Mouse (Mus musculus): ENCODE results near the gene Brwd1.
"Not testable (repeated sequence)": the region's sequence is repeated elsewhere in the genome, so short reads cannot be mapped to it uniquely, and the experiment has no call there.

Gene Brwd1

DNA sequence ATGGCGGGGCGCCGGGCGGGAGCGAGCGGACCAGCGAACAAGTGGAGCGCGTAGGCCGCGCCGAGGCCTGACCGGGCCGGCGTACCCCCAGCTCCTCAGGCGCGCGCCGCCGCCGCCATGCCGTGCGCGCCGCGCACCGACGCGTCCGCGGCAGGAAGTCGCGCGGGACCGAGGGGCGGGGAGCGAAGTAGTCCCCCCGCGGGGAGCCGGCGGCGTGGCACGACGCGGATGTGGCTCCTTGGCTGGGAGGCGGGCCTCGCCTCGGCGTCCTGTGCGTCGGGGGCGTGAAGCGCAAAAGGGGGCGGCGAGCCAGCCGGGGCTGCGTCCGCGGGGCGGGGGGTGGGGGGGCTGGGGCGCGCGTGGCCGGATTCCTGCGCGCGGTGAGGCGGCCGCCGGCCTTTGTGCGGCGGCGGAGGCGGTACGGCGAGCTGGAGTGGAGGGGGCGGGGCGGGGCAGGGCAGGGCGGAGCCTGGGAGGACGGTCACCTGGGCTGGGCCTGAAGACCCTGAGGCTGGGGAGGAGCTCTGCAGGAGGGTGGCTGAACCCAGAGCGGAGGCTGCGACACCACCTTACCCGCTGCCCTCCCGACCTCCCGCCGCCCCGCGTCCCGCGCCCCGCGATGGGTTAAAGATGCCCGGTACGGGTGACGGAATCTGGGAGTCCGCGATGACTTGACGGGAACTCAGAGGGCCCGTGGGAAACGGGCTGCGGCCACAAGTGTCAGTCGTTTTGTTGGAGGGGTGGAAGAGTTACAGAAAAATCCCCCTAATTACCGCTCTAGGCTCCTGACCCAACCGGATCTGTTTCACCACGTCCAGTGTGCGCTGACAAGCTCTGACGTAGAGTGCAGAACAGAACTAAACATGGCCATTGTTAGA is at the start of gene Brwd1:
Gene Brwd1 (minus strand): TSS at position 226 of the 878 bp plus-strand sequence.
- in situ Hi-C loops (cut with MboI, MseI): no loop called here

DNA sequence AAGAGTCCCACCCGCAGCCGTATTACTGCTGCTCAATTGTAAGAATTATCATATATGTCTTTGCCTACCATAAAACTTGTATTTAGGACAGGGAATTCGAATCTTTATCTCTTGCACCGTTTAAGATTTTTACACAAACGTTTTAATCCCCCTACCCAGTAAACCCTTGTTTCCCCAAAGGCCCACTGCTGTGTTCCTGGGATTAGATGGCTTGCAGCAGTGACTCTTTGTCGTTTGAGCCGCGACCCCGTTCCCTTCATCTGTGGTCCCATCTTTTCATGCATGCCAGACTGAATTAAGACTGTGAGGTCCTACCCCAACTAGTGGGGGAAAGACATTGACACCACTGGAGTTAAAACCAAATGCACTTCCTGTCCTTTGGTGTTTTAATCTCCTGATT is 46.1 kb upstream of the Brwd1 start:
- in situ Hi-C loops (cut with MboI, MseI): no loop called here

DNA sequence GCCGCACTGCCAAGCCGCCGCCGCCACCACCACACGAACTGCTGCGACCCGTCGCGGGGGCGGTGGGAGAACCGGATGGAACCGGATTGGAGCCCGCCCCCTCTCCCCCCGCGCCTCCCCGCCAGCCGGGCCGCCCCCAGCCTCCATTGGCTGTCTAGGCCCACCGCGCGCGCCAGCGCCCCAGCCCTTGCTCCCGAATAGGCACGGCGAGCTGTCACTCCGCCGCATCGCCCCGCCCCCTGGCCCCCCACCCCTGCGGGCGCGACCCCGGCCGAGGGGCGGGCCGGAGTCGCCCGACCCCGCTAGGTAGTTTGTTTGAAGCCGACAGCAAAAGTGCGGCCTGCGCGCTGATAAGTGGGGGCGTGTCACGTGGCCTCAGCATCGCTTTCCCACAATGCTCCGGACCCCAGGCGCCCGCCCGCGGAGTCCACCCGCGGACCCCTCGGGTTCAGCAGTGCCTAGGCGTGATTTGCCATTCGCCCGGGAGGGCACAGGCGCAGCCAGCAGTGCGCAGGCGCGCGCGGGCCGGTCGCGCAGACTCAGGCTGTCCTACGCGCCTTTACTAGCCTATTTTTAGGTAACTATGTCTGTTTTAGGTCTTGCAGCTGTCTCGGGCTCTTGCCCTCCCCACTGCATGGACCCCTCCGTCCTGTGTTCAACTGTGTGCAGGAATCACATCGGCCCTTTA is 45.5 kb upstream of the Brwd1 start, which contains the start of gene Hmgn1:
Gene Hmgn1 (minus strand): TSS at position 73 of the 688 bp plus-strand sequence.
- in situ Hi-C loops (cut with MboI, MseI): no loop called here

DNA sequence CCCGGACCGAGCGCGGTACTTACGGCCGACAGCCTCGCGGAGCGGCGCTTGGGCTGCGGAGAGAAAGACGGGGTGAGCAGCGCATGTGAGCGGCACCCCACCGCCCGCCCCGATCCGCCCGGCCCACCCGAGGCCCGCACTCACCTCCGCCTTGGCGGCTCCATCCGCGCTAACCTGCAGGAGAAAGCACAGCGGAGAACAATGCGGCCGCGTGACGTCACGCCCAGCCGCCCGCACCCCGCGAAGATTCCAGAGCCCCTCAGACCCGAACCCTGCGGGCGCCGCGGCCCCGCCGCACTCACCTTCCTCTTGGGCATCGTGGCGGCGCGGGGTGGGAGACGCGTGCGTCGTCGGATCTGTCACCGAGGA is 44.9 kb upstream of the Brwd1 start:
- in situ Hi-C loops (cut with MboI, MseI): no loop called here

DNA sequence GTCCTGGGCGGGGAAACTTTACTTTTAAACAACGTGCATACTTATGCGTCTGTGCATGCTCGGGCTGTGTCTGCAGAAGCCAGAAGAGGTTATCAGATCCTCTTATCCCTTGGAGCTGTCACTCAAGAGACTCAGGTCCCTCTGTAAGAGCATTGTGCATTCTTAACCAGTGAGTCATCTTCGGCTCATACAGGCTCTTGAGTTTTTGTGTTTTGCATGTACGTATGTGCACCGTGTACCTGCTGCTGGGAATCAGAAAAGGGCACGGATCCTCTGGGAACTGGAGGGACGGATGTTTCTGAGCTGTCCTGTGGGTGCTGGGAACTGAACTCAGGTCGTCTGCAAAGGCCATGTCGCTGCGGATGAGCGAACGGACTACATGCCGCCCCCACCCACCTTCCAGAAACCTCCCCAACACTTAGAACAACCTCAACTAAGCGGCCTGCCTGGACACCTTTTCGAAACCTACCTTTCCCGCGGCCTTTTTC is 44.4 kb upstream of the Brwd1 start:
- in situ Hi-C loops (cut with MboI, MseI): no loop called here

DNA sequence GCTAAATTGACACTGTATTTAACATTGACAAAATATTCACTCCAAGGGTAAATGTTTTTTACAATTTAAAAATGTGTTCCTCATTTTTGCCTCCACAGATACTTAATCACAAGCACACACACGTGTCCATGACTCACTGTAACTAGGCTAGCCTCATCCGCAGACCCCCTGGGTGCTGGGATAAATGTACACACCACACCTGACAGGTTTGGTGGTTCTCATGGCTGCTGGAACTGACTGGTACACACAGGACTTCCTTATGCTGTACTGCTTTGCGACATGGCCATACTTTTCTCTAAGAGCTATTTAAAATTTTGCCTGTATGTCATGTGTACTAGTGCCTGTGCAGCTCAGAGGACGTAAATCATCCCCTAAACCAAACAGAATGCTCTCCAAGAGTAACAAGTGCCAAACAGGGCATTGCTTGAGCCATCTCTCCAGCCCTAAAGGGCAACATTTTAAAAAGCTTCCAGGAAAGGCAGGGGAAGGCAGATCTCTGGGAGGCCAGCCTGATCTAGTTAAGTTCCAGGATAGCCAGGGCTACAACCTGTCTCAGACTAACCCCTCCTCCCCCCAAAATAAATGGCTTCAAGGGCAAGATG is 37.8 kb upstream of the Brwd1 start:
- in situ Hi-C loops (cut with MboI, MseI): no loop called here

DNA sequence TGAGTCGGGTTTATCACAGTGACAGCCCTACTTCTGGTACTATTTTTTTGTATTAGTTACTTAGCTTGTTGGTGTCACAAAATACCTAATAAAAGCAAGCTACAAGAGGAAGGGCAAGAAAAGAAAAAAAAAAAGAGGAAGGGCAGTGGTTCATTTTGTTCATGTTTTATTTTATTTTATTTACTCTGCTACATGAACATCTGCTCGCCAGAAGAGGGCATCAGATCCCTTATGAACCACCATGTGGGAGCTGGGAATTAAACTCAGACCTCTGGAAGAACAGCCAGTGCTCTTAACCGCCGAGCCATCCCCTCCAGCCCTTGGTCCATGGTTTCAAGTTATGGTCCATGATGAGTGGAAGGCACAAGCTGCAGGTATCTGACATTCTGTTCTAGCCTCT is 32.4 kb upstream of the Brwd1 start:
- in situ Hi-C loops (cut with MboI, MseI): no loop called here

DNA sequence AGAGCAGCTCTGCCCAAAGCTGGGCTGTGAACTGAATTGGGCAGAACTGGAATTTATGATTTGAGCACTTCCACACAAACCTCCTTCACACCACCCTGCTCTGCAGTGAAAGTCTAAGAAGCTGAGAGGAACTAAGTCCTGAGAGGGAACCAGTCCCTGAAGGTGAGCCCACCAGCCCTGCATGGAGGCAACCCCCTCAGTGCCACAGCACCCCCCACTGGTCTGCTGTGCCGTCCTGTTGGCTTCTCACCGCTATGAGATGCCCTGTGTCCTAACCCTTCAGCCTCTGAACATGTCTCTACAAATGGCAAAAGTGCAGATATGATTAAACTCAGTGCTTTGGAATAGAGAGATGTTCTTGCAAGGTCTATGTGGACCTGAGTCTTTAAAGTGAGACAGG is 30.4 kb upstream of the Brwd1 start:
- in situ Hi-C loops (cut with MboI, MseI): no loop called here

DNA sequence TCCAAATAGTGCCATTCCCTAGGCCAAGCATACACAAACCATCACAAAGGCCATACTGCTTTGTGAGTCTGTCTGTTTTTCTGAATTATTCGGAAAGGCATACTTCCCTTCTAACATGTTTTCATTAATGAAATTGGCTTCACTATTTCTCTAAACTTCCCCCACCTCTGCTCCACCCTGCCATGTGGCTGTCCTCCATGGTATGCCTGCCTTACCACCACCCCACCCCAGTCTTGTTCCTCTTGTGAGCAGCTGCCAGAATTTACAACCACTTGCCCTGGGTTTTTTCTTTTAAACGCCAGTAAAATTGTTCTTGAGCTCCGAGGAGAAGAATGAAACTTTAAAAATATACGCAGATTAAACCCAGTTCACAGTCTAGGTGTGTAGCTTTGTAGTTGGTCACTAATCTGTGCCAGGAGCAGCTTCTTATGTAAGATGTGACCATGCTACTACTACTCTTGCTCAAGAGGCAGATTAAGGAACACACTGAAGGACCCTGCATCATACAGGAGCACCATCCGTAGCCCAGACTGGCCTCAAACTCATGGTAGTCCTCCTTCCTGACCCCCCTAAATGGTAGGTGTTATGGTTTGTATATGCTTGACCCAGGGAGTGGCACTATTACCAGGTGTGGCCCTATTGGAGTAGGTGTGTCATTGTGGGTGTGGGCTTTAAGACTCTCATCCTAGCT is 28.5 kb upstream of the Brwd1 start:
- in situ Hi-C loops (cut with MboI, MseI): no loop called here

DNA sequence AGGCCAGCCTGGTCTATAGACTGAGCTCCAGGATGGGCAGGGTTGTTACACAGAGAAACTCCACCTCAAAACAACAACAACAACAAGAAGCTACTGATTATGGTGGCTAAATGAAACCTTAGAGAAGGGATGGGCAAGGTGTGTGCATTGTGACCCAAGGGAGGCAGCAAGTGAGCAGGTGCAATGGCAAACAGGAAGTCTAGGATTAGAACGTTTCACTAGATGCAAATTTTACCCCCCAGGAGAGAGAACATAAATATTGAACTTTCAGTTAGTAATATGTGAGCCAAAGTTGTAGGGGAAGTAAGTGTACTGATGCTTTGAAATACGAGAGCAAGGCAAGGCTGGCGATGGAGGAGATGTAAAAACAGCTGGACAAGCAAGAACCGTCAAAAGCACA is 27.3 kb upstream of the Brwd1 start:
- in situ Hi-C loops (cut with MboI, MseI): loop anchor here (10.0 kb wide), 1 partner anchor 715 kb away; no protein-coding TSS in a partner anchor

DNA sequence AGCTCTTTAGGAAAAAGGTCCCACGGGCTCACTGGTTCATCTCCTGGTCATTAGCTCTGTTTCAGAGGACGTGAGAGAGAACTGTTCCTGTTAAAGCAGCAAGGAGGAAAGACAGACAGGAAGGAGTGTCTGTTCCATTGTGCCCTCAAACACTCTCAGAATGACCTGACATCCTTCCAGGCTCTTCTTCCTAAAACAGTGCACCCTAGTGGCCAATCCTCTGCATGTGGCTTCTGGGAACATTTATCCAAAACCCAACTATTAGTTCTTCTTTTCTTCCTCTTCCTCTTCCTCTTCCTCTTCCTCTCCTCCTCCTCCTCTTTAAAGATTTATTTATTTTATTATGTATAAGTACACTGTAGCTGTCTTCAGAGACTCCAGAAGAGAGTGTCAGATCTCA is 20.7 kb upstream of the Brwd1 start:
- in situ Hi-C loops (cut with MboI, MseI): loop anchor here (10.0 kb wide), 1 partner anchor 722 kb away; no protein-coding TSS in a partner anchor

DNA sequence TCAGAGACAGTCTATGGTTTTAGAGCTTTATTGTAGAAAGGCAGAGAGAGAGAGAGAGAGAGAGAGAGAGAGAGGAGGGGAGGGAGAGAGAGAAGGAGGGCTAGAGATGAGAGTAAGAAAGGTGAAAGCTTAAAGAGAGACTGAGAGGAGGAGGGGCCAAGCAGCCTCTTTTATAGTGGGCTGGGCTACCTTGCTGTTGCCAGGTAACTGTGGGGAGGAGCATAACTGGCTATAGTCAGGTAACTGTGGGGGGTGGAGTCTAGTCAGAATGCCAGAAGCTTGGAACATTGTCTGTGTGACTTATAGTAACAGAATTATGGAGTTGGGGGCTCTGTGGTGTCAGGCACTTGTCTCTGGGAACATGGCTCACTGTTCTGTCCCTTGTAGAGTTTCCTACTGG is 15.5 kb upstream of the Brwd1 start:
- in situ Hi-C loops (cut with MboI, MseI): not testable (repeated sequence)

DNA sequence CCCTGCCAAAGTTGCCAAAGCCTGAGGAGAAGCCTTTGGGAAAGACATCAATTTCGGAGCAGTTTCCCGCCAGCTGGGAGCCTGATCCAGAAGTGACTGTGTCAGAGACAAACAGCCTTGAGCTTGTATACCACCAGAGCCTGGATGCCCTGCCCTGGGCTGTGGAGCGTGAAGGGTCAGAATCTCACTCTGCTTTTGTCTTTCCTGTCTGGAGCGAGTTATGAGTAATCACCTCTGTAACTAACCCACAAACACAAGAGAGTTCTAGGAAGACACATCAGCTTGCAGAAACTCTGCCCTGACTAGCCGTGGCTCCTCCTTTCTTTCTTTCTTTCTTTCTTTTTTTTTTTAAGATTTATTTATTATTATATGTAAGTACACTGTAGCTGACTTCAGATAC is 13.6 kb upstream of the Brwd1 start:
- in situ Hi-C loops (cut with MboI, MseI): no loop called here

DNA sequence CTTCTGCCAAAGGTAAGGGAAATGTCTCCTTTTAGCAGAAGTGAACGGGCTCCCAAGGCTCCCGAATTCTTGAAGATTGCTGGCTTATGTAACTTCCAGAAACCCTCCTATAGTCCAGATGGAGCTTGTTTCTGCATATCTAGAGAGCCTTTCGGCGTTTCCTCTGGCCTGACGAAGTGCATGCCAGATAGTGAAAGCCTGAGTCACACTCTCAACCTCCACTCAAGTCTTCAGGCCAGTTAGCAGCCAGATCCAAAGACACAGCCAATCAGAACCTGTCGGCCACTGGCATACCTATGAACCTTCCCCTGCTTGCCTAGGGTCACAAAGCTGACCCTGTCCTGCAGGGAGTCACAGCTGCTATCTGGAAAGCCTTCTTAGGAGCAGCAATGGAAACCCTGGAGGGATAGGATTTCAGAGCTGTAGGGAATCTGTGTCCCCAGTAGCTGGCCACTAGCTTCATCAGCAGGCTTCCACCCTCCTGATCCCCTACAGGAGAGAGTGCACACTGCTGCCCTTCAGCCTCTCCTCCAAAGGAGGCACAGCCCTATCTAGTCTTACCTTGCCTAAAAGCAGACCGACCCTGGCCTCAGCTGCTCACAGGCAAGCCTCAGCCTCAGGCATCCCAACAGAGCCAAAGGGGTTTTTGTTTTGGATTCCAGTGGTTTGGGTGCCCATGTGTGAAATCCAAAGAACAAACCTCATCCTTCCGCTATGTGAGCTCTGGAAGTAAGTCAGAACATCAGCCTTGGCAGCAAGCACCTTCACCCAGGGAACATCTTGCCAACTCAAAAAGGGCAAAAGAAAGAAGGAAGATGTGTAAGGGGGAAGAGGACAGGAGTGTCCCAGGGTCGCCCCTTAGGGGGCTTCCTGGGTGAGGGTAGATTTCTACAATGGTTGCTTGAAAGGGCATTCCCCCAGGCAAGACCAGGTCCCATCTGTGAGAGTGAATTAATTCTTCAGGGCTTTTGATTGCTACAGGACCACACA is 9.5 kb upstream of the Brwd1 start:
- in situ Hi-C loops (cut with MboI, MseI): no loop called here

DNA sequence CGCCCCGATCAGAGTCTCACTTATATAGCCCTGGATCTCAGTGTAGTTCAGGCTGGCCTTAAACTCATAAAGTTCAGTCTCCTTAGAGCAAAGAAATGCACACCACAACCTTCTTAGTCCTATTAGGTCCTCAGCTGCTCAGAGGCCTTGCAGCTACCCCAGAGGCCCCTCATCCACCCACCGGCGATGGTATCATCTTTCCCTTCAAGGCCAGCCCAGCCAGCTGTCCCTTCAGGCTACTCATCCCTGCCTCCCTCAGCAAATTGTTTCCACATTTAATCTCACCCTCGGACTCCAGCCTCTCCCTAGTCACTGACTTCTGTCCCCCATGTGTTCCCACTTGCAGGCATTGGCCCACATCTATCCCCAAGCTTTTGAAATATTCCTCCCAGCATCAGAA is 5.8 kb upstream of the Brwd1 start:
- in situ Hi-C loops (cut with MboI, MseI): loop anchor here (5.0 kb wide), 1 partner anchor 59 kb away; the partner anchor contains the start of gene Wrb

DNA sequence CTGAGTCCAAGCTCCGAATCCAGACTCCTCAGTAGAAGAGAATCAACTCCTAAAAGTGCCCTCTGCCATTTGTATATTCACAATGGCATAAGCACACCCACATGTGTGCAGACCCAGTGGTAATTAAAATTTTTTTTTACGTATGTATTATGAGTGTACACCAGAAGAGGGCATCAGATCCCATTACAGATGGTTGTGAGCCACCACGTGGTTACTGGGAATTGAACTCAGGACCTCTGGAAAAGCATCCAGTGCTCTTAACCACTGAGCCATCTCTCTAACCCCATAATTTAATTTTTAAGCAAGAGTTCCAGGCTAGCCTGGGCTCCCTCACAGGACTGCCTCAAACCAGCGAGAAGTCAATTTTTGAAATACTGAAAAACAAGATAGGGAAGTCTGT is 5.1 kb upstream of the Brwd1 start:
- in situ Hi-C loops (cut with MboI, MseI): loop anchor here (5.0 kb wide), 1 partner anchor 60 kb away; the partner anchor contains the start of gene Wrb

DNA sequence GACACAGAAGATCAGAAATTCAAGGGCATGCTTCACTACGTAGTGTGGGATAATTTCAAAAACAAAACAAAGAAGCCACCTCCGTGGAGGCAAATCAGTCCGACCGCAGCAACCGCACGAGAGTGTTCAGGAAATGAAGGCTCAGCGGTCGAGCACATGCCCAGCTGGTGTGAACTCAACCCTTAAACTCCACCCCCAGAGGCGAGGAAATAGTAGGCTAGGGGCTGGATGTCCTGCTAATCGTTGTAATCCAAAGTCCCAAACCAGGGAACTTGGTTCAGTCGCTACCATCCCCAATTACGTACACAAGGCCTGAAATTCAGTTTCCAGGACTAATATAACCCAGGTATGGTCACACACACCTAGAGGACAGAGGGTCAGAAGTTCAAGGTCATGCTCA is 4.7 kb upstream of the Brwd1 start:
- in situ Hi-C loops (cut with MboI, MseI): loop anchor here (5.0 kb wide), 1 partner anchor 60 kb away; the partner anchor contains the start of gene Wrb

DNA sequence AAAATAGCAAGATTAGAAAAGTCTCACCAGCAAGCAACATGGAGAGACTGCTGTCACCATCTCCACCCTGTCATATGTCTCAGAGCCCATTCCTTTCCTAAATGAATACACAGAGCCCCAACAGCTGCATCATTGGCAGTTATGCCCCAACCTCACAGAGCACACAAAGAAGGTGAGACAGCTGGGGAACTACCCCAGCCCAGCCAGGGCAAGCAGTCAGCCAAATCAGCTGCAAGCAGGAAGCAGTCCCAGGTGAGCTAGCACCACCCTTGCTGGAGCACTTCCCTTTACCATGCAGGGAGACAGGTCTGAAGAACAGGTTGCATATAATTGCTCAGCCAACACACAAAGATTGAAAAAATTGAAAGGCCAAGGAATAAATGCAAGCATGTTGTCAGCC is 3.3 kb upstream of the Brwd1 start:
- in situ Hi-C loops (cut with MboI, MseI): loop anchor here (5.0 kb wide), 1 partner anchor 62 kb away; the partner anchor contains the start of gene Wrb

DNA sequence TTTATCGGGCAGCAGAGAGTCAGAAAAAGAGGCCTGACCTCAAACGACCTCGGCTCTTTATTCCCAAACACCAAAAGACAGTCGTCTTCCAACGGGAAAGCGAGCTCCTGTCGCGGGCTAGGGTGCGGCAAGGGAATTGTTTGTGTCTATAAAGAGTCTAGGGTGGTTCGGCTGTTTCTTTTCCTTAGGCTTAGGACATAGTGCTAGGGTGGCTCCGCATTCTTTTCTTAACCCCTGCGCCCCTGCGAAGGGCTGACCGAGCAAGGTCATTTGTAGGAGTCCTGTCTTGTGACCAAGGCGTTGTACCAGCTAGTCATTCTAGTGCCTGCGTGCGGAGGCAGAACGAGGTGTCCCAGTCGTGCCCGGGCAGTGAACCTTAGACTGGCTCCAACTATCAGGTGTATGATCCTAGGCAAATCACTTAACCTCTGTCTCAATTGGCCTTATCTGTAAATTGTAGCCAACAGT is 887 bp upstream of the Brwd1 start:
- in situ Hi-C loops (cut with MboI, MseI): no loop called here

DNA sequence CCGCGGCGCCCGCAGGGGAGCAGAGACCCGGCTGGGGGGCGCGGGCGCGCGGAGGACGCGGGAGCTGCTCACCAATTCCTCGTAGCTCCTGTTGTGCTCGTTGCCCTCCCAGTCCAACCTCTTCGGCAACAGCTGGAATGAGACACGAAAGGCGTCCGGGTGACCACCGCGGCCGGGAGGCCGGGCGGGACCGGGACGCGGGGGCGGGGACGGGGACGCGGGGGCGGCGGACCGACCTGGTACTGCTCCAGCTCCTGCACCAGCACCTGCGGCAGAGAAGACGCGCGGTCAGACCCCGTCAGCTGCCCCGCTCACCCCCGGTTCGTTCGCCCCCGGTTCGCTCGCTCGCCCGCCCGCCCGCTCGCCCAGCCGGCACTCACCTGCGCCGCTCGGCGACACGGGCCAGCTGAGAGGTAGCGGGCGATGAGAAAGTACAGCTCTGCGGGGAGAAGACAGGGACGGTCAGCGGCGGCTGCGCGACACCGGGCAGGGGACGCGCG is 534 bp downstream of the Brwd1 start:
- in situ Hi-C loops (cut with MboI, MseI): no loop called here

All from regulatory T cell (primary cell).